ENCODE assay signal across 17 mouse cellular contexts in genomic region chr6:126755729-126756411, GRCm38 (mm10). TPM values are rescaled to one million over a fixed set of nuclear protein-coding genes. Genes with fewer than 3 reads are reported as not detected.
A peak's percentile ranks its signal among the peaks of the same experiment; 100 is the strongest.
DNase-seq lines count a peak whose midpoint lies in the region; ATAC-seq and TF ChIP-seq lines count a peak whose summit lies in the region.
"Had no signal": no experiment of that assay in that cellular context is flagged by ENCODE, and none has a peak within 500 bp of the region (broad histone marks: within the 10 kb centered on the region; RNA-seq: fewer than 3 reads in every experiment).

No protein-coding gene starts in this region.

- no peak for TF ChIP-seq POLR2A in limb, embryonic 14.5 days (IDR thresholded peaks at IDR 0.05; ENCODE audit: borderline replicate concordance, extremely low read depth, insufficient read depth, insufficient read length)

- H3K9ac ChIP-seq in forebrain, embryonic 16.5 days (replicated peaks; ENCODE audit: low read depth, low read length) = no peak overlapping the region
- no peak overlapping the region for H3K9ac ChIP-seq in liver, embryonic 12.5 days
- H3K9ac ChIP-seq in limb, embryonic 14.5 days (ENCODE audit: low read depth, low read length, severe bottlenecking) = no peak overlapping the region
- H3K9ac ChIP-seq: neural tube, embryonic 12.5 days had no signal

- peak; percentile 46 for DNase-seq in forebrain, embryonic 10.5 days (ENCODE audit: extremely low spot score, low spot score)
- DNase-seq in liver = peak; percentile 19
- DNase-seq in embryo, embryonic 9.5 days (ENCODE audit: extremely low spot score) = peak; percentile 60
- peak; percentile 76 for DNase-seq in limb, embryonic 14.5 days (ENCODE audit: low spot score)
- no peak for DNase-seq in gastrocnemius, adult 8-10 months (ENCODE audit: low spot score in 2 of 2)
- no peak for DNase-seq in urinary bladder, adult 2 months (ENCODE audit: low spot score)
- DNase-seq: adrenal gland, postnatal 14 days; cerebellum, adult 11 months; gastrocnemius, postnatal 14 days; heart, postnatal 14 days had no signal

- peaks cover 25% of the 10 kb centered on the region for H3K4me1 ChIP-seq in forebrain, embryonic 10.5 days
- no peaks in the 10 kb centered on the region for H3K4me1 ChIP-seq in forebrain, embryonic 16.5 days (replicated peaks; ENCODE audit: control insufficient read depth, insufficient read depth, low read length)
- H3K4me1 ChIP-seq in liver, embryonic 12.5 days = no peaks in the 10 kb centered on the region
- H3K4me1 ChIP-seq in limb, embryonic 14.5 days (ENCODE audit: control insufficient read depth, insufficient read depth, low read length) = peaks cover 17% of the 10 kb centered on the region

- H3K4me2 ChIP-seq in forebrain, embryonic 16.5 days (ENCODE audit: low read length) = no peak overlapping the region
- no peak overlapping the region for H3K4me2 ChIP-seq in liver, embryonic 12.5 days
- H3K4me2 ChIP-seq in limb, embryonic 14.5 days (replicated peaks; ENCODE audit: low read depth, low read length, severe bottlenecking) = 0 out of 2 replicates have a peak overlapping the region, but pooled peaks have one; percentile 27
- H3K4me2 ChIP-seq: neural tube, embryonic 12.5 days had no signal

- H3K9me3 ChIP-seq in forebrain, embryonic 10.5 days = no peaks in the 10 kb centered on the region
- no peaks in the 10 kb centered on the region for H3K9me3 ChIP-seq in forebrain, embryonic 16.5 days (ENCODE audit: control insufficient read depth, low read length)
- H3K9me3 ChIP-seq in liver, embryonic 12.5 days (replicated peaks) = no peaks in the 10 kb centered on the region
- no peaks in the 10 kb centered on the region for H3K9me3 ChIP-seq in limb, embryonic 14.5 days (ENCODE audit: control insufficient read depth, low read length)
- H3K9me3 ChIP-seq: neural tube, embryonic 12.5 days had no signal

- ATAC-seq in forebrain, embryonic 16.5 days = no peak
- ATAC-seq in liver, embryonic 12.5 days = no peak
- ATAC-seq in limb, embryonic 14.5 days (ENCODE audit: low FRiP score, low read depth) = peak; percentile 85

- H3K4me3 ChIP-seq in forebrain, embryonic 10.5 days = peak overlapping the region; percentile 6; the same call in 1 of the 2 replicates
- H3K4me3 ChIP-seq in forebrain, embryonic 16.5 days (replicated peaks; ENCODE audit: low read length) = no peak overlapping the region
- H3K4me3 ChIP-seq in liver, embryonic 12.5 days = no peak overlapping the region
- no peak overlapping the region for H3K4me3 ChIP-seq in limb, embryonic 14.5 days (replicated peaks; ENCODE audit: low read length)
- H3K4me3 ChIP-seq: erythroblast, embryonic 14.5 days; layer of hippocampus, adult 2 months; neural tube, embryonic 12.5 days had no signal

- WGBS in forebrain, embryonic 10.5 days = 36% methylated on average over 8 of the region's 8 CpGs
- whole genome bisulfite sequencing in forebrain, embryonic 16.5 days = 36% methylated on average over 8 of the region's 8 CpGs
- WGBS in liver, embryonic 12.5 days (ENCODE audit: insufficient replicate concordance) = 30% methylated on average over 8 of the region's 8 CpGs
- WGBS in limb, embryonic 14.5 days = 7% methylated on average over 8 of the region's 8 CpGs

- peak overlapping the region; percentile 60 for H3K27ac ChIP-seq in forebrain, embryonic 10.5 days
- H3K27ac ChIP-seq in forebrain, embryonic 16.5 days (ENCODE audit: low read length) = no peak overlapping the region
- H3K27ac ChIP-seq in liver, embryonic 12.5 days = no peak overlapping the region
- H3K27ac ChIP-seq in limb, embryonic 14.5 days (replicated peaks; ENCODE audit: low read depth, low read length) = no peak overlapping the region
- H3K27ac ChIP-seq: layer of hippocampus, adult 2 months; neural tube, embryonic 12.5 days had no signal

- no peaks in the 10 kb centered on the region for H3K36me3 ChIP-seq in forebrain, embryonic 10.5 days (replicated peaks)
- no peaks in the 10 kb centered on the region for H3K36me3 ChIP-seq in forebrain, embryonic 16.5 days (ENCODE audit: control insufficient read depth, insufficient read depth)
- H3K36me3 ChIP-seq in liver, embryonic 12.5 days = no peaks in the 10 kb centered on the region
- no peaks in the 10 kb centered on the region for H3K36me3 ChIP-seq in limb, embryonic 14.5 days (ENCODE audit: control insufficient read depth, insufficient read depth, low read length)
- H3K36me3 ChIP-seq: neural tube, embryonic 12.5 days had no signal

- no peaks in the 10 kb centered on the region for H3K27me3 ChIP-seq in forebrain, embryonic 10.5 days (ENCODE audit: poor library complexity, severe bottlenecking)
- no peaks in the 10 kb centered on the region for H3K27me3 ChIP-seq in forebrain, embryonic 16.5 days (replicated peaks; ENCODE audit: control insufficient read depth, insufficient read depth, low read length)
- no peaks in the 10 kb centered on the region for H3K27me3 ChIP-seq in liver, embryonic 12.5 days (replicated peaks)
- H3K27me3 ChIP-seq in limb, embryonic 14.5 days (ENCODE audit: control insufficient read depth, insufficient read depth, low read length) = no peaks in the 10 kb centered on the region
- H3K27me3 ChIP-seq: neural tube, embryonic 12.5 days had no signal

RNA-seq across cellular contexts. Expression of gene Kcna6, which starts 15.4 kb away (rescaled TPM):
- 2.9 and 3.4 TPM in 2 replicates for polyA plus RNA-seq in forebrain, embryonic 10.5 days (2016; fragmentation: Nextera tagmentation; extraction: Ambion mirVana)
- 14.2 and 16.8 TPM in 2 replicates for polyA plus RNA-seq in forebrain, embryonic 16.5 days (2015; fragmentation: Nextera tagmentation; extraction: Ambion mirVana)
- polyA plus RNA-seq in liver, embryonic 12.5 days (2016; fragmentation: Nextera tagmentation; extraction: Ambion mirVana) = 0.45 and 0.50 TPM in 2 replicates
- 8.6 and 9.1 TPM in 2 replicates for polyA plus RNA-seq in limb, embryonic 14.5 days (2012; rRNA removed)
- 8.5 and 8.9 TPM in 2 replicates for polyA plus RNA-seq in limb, embryonic 14.5 days (2014; fragmentation: Nextera tagmentation; extraction: Ambion mirVana)
- total RNA-seq in gastrocnemius, adult 8-10 months (2022) = under 1 TPM; 0.15 to 0.51 (median 0.31) TPM
- 4.2 and 4.8 TPM in 2 replicates for polyA plus RNA-seq in urinary bladder, adult 2 months (2012; rRNA removed)
- total RNA-seq: liver, adult 2 months; megakaryocyte progenitor cell, adult 5-6 weeks had no signal
- polyA plus RNA-seq: erythroblast, embryonic 14.5 days had no signal

Comparison
In these comparisons a context has a peak if more than half of its experiments do, and no peak if none do; other contexts are left out.
1. DNase-seq: peak in forebrain, embryonic 10.5 days (single experiment), liver (single experiment), embryo, embryonic 9.5 days (single experiment) and limb, embryonic 14.5 days (single experiment); none in gastrocnemius, adult 8-10 months (0 of 2) and urinary bladder, adult 2 months (single experiment).